Mouse (Mus musculus) cerebellum, adult 2 months (tissue): ENCODE results near the gene Syt6.

Experiments
- CTCF ChIP-seq: fragments of 200-500 bp; IDR thresholded peaks from 2 replicates; pipeline ENCODE4 v1.5.1; 2011; ENCODE audit warnings: low read depth, mild to moderate bottlenecking, control low read depth, low read length, moderate library complexity, borderline replicate concordance; ENCODE audit not compliant: insufficient read depth
- POLR2A ChIP-seq: fragments of 200-500 bp; IDR thresholded peaks from 2 replicates; pipeline ENCODE4 v1.6.1; 2011; ENCODE audit warnings: low read length, control low read depth, borderline replicate concordance; ENCODE audit not compliant: insufficient read depth

- TF ChIP-seq CTCF: no peak
- no peak for TF ChIP-seq POLR2A
These were observed 103.8 kb downstream of the Syt6 start for GRCm38 (mm10) chr3:103678811-103679210.
